Mouse (Mus musculus) neural tube, embryonic 14.5 days (tissue): ENCODE results near the gene Mthfr. TPM values are rescaled to one million over a fixed set of nuclear protein-coding genes. Genes with fewer than 3 reads are reported as not detected.

Source experiments
- ATAC-seq: fragments of 200-750 bp; cut with Nextera tagmentation; 2 replicates; pipeline ENCODE4 v1.8.0; 2017; ENCODE audit warnings: low read depth, mild to moderate bottlenecking, moderate TSS enrichment, moderate library complexity
- H3K27ac ChIP-seq: fragments of 300-500 bp; sonication (generic); 2 replicates; pipeline ENCODE4 v1.5.1; 2014; ENCODE audit warnings: low read depth, mild to moderate bottlenecking, control low read depth, low read length, moderate library complexity, mixed read lengths
- H3K27me3 ChIP-seq: fragments of 300-500 bp; sonication (generic); 2 replicates; pipeline ENCODE4 v1.6.1; 2014; ENCODE audit warnings: low read length; ENCODE audit not compliant: control insufficient read depth, insufficient read depth
- H3K36me3 ChIP-seq: fragments of 300-500 bp; sonication (generic); 2 replicates; pipeline ENCODE4 v1.6.1; 2014; ENCODE audit warnings: low read length, mixed read lengths; ENCODE audit not compliant: control insufficient read depth, insufficient read depth
- H3K4me1 ChIP-seq: fragments of 300-500 bp; sonication (generic); 2 replicates; pipeline ENCODE4 v1.6.1; 2014; ENCODE audit warnings: low read length; ENCODE audit not compliant: control insufficient read depth, insufficient read depth
- H3K4me2 ChIP-seq: fragments of 300-500 bp; sonication (generic); 2 replicates; pipeline ENCODE4 v1.6.1; 2014; ENCODE audit warnings: mild to moderate bottlenecking, low read depth, low read length, control low read depth
- H3K4me3 ChIP-seq: fragments of 300-500 bp; sonication (generic); 2 replicates; pipeline ENCODE4 v1.5.1; 2014; ENCODE audit warnings: low read depth, low read length, control low read depth, mixed read lengths
- H3K9ac ChIP-seq: fragments of 300-500 bp; sonication (generic); replicated peaks from 2 replicates; pipeline ENCODE4 v1.6.1; 2014; ENCODE audit warnings: low read depth, mild to moderate bottlenecking, control low read depth, low read length, mixed read lengths
- H3K9me3 ChIP-seq: fragments of 300-500 bp; sonication (generic); 2 replicates; pipeline ENCODE4 v1.6.1; 2016; ENCODE audit warnings: low read length; ENCODE audit not compliant: control insufficient read depth
- WGBS: fragments of 180-500 bp; shearing (Covaris S2); extraction: QIAGEN DNeasy Blood & Tissue Kit; methylation state at CpG from one replicate; pipeline ENCODE4 v1.1.7; 2014; 5-methylcytosine and 5-hydroxymethylcytosine counted together
- polyA plus RNA-seq: library from polyadenylated mRNA; unstranded; fragments of >200 nt; fragmentation: Nextera tagmentation; extraction: Ambion mirVana; gene quantifications from 2 replicates; pipeline ENCODE4 v1.2.1, GENCODE M21; 2014

Mthfr gene
- polyA plus RNA-seq, 1 experiment from 2014 or later: 16.5 TPM

GRCm38 (mm10) chr4:148009641-148010040, 29.2 kb upstream of the Mthfr start:
- H3K4me1 ChIP-seq: no peaks in the 10 kb centered on the region
- no peak overlapping the region for H3K27ac ChIP-seq
- WGBS: 95% methylated on average over 2 of the region's 2 CpGs
- H3K4me2 ChIP-seq: no peak overlapping the region
- H3K36me3 ChIP-seq: peaks cover 95% of the 10 kb centered on the region
- no peak for ATAC-seq
- H3K4me3 ChIP-seq: no peak overlapping the region
- H3K27me3 ChIP-seq: no peaks in the 10 kb centered on the region
- H3K9ac ChIP-seq: no peak overlapping the region
- no peaks in the 10 kb centered on the region for H3K9me3 ChIP-seq

GRCm38 (mm10) chr4:148011332-148011731, 27.5 kb upstream of the Mthfr start:
- no peak overlapping the region for H3K27ac ChIP-seq
- 71% methylated on average over 3 of the region's 3 CpGs for WGBS
- no peak for ATAC-seq
- no peak overlapping the region for H3K4me2 ChIP-seq
- peaks cover 99% of the 10 kb centered on the region for H3K36me3 ChIP-seq
- H3K27me3 ChIP-seq: no peaks in the 10 kb centered on the region
- no peaks in the 10 kb centered on the region for H3K9me3 ChIP-seq
- no peaks in the 10 kb centered on the region for H3K4me1 ChIP-seq
- no peak overlapping the region for H3K9ac ChIP-seq
- no peak overlapping the region for H3K4me3 ChIP-seq

- H3K4me2 ChIP-seq: no peak overlapping the region
- no peak overlapping the region for H3K27ac ChIP-seq
- WGBS: 95% methylated on average over 4 of the region's 4 CpGs
- H3K4me1 ChIP-seq: no peaks in the 10 kb centered on the region
- no peak overlapping the region for H3K9ac ChIP-seq
- no peak overlapping the region for H3K4me3 ChIP-seq
- H3K36me3 ChIP-seq: peaks cover 98% of the 10 kb centered on the region
- no peaks in the 10 kb centered on the region for H3K27me3 ChIP-seq
- no peaks in the 10 kb centered on the region for H3K9me3 ChIP-seq
- ATAC-seq: no peak
Observed at GRCm38 (mm10) chr4:148012216-148012615, 26.7 kb upstream of the Mthfr start.

DNA sequence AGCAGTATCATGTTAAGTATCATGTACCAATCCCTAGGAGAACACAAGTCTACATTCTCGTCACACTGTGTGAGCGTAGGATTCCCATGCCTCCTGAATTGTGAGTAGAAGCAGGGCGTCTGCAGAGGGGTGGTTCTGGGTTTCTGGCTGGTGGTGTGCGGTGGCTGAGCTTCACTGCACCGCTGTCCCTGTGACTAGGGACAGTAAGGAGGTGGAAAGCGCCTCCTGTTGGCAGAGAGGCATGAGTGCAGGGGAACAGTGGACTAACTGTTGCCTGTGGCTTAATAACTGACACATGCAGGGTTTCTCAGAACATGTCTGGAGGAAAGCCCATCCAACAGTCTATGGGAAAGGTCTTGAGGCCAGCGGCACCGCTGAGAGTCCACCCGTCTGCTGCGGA, 23.5 kb upstream of the Mthfr start:
- ATAC-seq: no peak
- Histone ChIP-seq H3K36me3 (peaks cover 89% of the 10 kb centered on the region), H3K4me2 (no peak overlapping the region), H3K9me3 (no peaks in the 10 kb centered on the region), H3K27ac (no peak overlapping the region), H3K4me1 (no peaks in the 10 kb centered on the region; the same call in 1 of the 2 replicates), H3K4me3 (no peak overlapping the region), H3K27me3 (no peaks in the 10 kb centered on the region), H3K9ac (no peak overlapping the region)
- WGBS: 85% methylated on average over 10 of the region's 10 CpGs

GRCm38 (mm10) chr4:148016981-148017380, 21.9 kb upstream of the Mthfr start:
- Histone ChIP-seq H3K9me3 (no peaks in the 10 kb centered on the region), H3K4me3 (no peak overlapping the region), H3K9ac (no peak overlapping the region), H3K4me1 (no peaks in the 10 kb centered on the region; the same call in 1 of the 2 replicates), H3K4me2 (no peak overlapping the region), H3K27ac (no peak overlapping the region), H3K27me3 (no peaks in the 10 kb centered on the region), H3K36me3 (peaks cover 89% of the 10 kb centered on the region)
- 80% methylated on average over 3 of the region's 3 CpGs for WGBS
- no peak for ATAC-seq

- Histone ChIP-seq H3K27me3 (no peaks in the 10 kb centered on the region), H3K4me3 (no peak overlapping the region), H3K36me3 (peaks cover 87% of the 10 kb centered on the region), H3K4me1 (no peaks in the 10 kb centered on the region; the same call in 1 of the 2 replicates), H3K27ac (no peak overlapping the region), H3K9ac (no peak overlapping the region), H3K9me3 (no peaks in the 10 kb centered on the region), H3K4me2 (no peak overlapping the region)
- ATAC-seq: peak; percentile 77
- 44% methylated on average over 2 of the region's 2 CpGs for WGBS
Observed at GRCm38 (mm10) chr4:148018410-148018809, 20.5 kb upstream of the Mthfr start.

GRCm38 (mm10) chr4:148024003-148024402, 14.9 kb upstream of the Mthfr start:
- no peak for ATAC-seq
- 95% methylated on average over 3 of the region's 3 CpGs for WGBS
- peaks cover 76% of the 10 kb centered on the region for H3K36me3 ChIP-seq
- no peak overlapping the region for H3K27ac ChIP-seq
- H3K4me1 ChIP-seq: no peaks in the 10 kb centered on the region; the same call in 1 of the 2 replicates
- H3K27me3 ChIP-seq: no peaks in the 10 kb centered on the region
- H3K9me3 ChIP-seq: no peaks in the 10 kb centered on the region
- H3K4me3 ChIP-seq: no peak overlapping the region
- H3K4me2 ChIP-seq: no peak overlapping the region
- H3K9ac ChIP-seq: no peak overlapping the region

DNA sequence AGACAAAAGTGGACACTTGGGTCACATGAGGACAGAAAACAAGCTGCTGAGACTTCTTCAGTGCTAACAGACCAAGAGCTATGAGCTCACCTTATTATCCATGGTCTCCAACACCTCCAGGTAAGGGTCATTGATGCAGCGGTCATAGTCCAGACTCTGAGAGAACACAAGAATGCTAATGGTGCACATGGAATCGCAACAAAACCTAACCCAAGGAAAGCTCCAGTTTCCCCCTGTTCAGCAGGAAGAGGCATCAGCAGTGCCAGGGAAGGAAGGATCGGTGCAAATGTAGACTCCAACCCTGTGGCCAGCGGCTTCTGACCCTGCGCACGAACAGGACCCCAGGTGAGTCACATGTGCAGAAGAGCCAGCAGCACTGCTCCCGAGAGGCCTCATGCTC, 9.6 kb upstream of the Mthfr start:
- no peaks in the 10 kb centered on the region for H3K4me1 ChIP-seq
- no peaks in the 10 kb centered on the region for H3K27me3 ChIP-seq
- no peak overlapping the region for H3K4me3 ChIP-seq
- ATAC-seq: no peak
- no peaks in the 10 kb centered on the region for H3K9me3 ChIP-seq
- no peak overlapping the region for H3K4me2 ChIP-seq
- no peak overlapping the region for H3K27ac ChIP-seq
- 93% methylated on average over 7 of the region's 7 CpGs for WGBS
- peaks cover 42% of the 10 kb centered on the region for H3K36me3 ChIP-seq
- H3K9ac ChIP-seq: no peak overlapping the region

- Histone ChIP-seq H3K9me3 (no peaks in the 10 kb centered on the region), H3K9ac (no peak overlapping the region), H3K27me3 (no peaks in the 10 kb centered on the region), H3K4me3 (no peak overlapping the region), H3K4me1 (no peaks in the 10 kb centered on the region), H3K4me2 (no peak overlapping the region), H3K27ac (no peak overlapping the region), H3K36me3 (peaks cover 36% of the 10 kb centered on the region)
- ATAC-seq: no peak
- 82% methylated on average over 5 of the region's 5 CpGs for WGBS
Observed at GRCm38 (mm10) chr4:148030506-148030905, 8.4 kb upstream of the Mthfr start.
